Mouse (Mus musculus): ENCODE data around the gene Yju2. TPM values are rescaled to one million over a fixed set of nuclear protein-coding genes. Genes with fewer than 3 reads are reported as not detected.

The Yju2 gene
- 33.0 TPM for polyA plus RNA-seq (2017; shearing (Covaris generic))

GRCm38 (mm10) chr17:55958918-55959728 lies at the start of gene Yju2:
Yju2 (plus strand) TSS chr17:55959099.

GRCm38 (mm10) chr17:55949400-55949799 lies 9.5 kb upstream of the Yju2 start, which contains the start of gene Zfp119b:
Zfp119b (minus strand) TSS chr17:55949500.

DNA sequence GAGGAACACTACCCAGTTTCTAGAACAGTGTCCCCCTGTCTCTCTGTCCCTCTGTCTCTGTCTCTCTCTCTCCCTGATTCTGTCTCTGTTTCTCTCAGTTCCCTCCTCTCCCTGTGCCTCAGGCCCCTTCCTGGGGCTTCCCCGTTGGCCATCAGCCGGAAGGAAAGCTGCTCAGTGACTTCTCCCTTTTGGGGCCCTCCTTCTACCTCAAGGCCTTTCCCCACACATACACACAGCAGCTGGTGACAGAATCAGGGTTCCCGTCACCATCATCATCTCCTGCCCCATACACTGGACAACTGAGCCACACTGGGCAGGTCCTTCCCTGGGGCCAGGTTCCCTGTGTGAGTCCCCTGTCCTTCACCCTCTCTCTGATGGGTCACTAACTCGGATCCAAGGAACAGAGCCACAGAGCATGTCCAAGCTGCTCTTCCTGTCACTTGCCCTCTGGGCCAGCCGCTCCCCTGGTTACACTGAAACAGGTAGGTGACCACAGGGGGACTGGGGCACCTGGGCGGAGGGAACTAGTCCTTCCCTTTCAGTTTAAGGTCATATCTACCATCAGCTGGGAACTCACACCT lies 6.4 kb upstream of the Yju2 start, which contains the start of gene Ebi3:
Gene Ebi3, plus strand, starts transcription at position 194 of the 581 bp plus-strand sequence.

DNA sequence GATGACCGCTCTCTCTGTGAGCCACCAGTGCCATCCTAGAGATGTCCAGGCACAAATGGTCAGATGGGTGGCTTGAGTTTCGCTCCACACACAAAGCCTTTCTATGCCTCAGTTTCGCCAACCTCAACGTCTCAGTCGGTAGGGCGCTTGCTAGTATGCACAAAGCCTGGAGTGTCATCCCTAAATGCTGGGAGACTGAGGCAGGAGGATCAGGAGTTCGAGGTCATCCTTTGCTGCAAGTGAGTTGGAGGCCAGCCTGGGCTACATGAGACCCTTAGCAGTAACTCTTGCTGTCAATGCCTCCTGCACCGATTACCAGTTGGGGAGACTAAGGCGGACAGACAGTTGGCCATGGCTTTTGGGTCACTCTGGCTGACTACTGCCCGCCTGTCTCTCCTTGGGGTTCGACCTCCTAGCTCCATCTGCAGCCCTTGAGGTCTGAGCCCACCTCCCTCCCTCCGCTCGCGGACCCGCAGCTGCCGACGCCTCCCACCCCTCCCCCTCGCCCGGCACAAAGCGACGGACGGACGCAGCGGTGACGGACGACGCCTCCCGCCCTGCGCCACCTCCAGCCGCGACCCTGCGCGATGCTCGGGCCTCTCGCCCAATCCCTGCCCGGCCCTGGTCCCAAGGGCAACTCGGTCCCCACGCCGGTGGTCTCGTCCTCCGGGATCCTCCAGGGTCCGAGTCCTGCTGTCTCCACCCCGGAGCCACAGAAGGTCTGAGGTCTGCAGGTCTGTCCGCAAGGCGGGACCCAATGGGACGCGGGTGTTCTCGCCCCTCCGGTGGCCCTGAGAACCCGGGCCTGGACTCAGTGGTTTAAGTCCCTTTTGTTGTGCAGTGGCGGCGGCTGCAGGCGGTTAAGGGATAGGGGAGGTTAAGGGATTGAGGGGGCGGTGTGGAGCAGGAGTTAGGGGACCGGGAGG lies 11.3 kb downstream of the Yju2 start, which contains the start of gene Shd:
Gene Shd, plus strand, starts transcription at position 502 of the 926 bp plus-strand sequence.

GRCm38 (mm10) chr17:55986030-55986961 lies 27.4 kb downstream of the Yju2 start, which contains the start of gene Fsd1:
Fsd1 (plus strand) TSS chr17:55986509.

DNA sequence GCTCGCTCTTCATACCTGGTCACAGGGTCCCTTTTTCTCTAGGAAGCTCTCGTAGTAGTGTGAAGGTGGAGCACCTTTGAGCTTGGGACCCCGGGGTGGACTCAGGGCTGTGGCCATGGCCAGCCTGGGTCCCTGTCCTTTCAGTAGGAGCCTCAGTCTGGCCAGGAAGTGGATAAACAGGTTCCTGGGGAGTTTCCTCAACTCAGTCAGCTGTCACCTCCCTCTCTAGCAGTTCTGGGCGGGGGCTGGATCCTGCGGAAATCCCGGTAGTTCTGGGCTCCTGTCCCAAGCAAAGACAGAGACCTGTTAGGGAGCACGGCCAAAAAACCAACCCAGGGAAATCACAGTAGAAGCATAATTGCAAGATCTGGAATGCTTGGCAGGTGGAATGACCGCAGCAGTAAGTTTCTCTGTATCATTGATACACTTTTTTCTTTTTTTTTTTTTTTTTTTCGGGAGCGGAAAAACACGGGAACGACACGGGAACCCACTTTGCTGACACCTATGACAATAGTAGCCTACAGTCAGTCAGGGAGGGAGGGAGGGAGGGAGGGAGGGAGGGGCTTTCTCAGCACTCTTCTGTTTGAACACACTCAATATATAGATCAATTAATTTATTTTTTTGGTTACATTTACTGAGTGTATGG lies 46.6 kb downstream of the Yju2 start, which contains the start of the genes Stap2 and Mpnd:
Gene Stap2, minus strand, starts transcription at position 170 of the 647 bp plus-strand sequence.
Gene Mpnd, plus strand, starts transcription at position 297 of the 647 bp plus-strand sequence.

Other genes starting within 250 kb of the Yju2 start
- 9.9 TPM for gene Pot1b, start 246.5 kb upstream of the Yju2 start, polyA plus RNA-seq (2017; shearing (Covaris generic))
- 0.17 TPM for gene Adgre4, start 209.1 kb upstream of the Yju2 start, polyA plus RNA-seq (2017; shearing (Covaris generic))
- 13.8 TPM for gene Zfp119a, start 80.2 kb upstream of the Yju2 start, polyA plus RNA-seq (2017; shearing (Covaris generic))
- gene Zfp959, start 67.0 kb upstream of the Yju2 start, polyA plus RNA-seq (2017; shearing (Covaris generic)) = 31.9 TPM
- 5.7 TPM for gene Zfp119b, start 9.6 kb upstream of the Yju2 start, polyA plus RNA-seq (2017; shearing (Covaris generic))
- 1.8 TPM for gene Ebi3, start 6.5 kb upstream of the Yju2 start, polyA plus RNA-seq (2017; shearing (Covaris generic))
- gene Shd, start 11.4 kb downstream of the Yju2 start, polyA plus RNA-seq (2017; shearing (Covaris generic)) = 0.41 TPM
- gene Fsd1, start 27.4 kb downstream of the Yju2 start, polyA plus RNA-seq (2017; shearing (Covaris generic)) = not detected
- gene Stap2, start 46.5 kb downstream of the Yju2 start, polyA plus RNA-seq (2017; shearing (Covaris generic)) = 0.31 TPM
- 138 TPM for gene Mpnd, start 46.6 kb downstream of the Yju2 start, polyA plus RNA-seq (2017; shearing (Covaris generic))
- gene Sh3gl1, start 77.5 kb downstream of the Yju2 start, polyA plus RNA-seq (2017; shearing (Covaris generic)) = 124 TPM
- 1.5 TPM for gene Chaf1a, start 81.3 kb downstream of the Yju2 start, polyA plus RNA-seq (2017; shearing (Covaris generic))
- gene Ubxn6, start 115.9 kb downstream of the Yju2 start, polyA plus RNA-seq (2017; shearing (Covaris generic)) = 63.5 TPM
- 113 TPM for gene Hdgfl2, start 120.5 kb downstream of the Yju2 start, polyA plus RNA-seq (2017; shearing (Covaris generic))
- gene Plin4, start 150.7 kb downstream of the Yju2 start, polyA plus RNA-seq (2017; shearing (Covaris generic)) = not detected
- not detected for gene Plin5, start 158.5 kb downstream of the Yju2 start, polyA plus RNA-seq (2017; shearing (Covaris generic))
- gene Lrg1, start 162.9 kb downstream of the Yju2 start, polyA plus RNA-seq (2017; shearing (Covaris generic)) = not detected
- gene Sema6b, start 181.2 kb downstream of the Yju2 start, polyA plus RNA-seq (2017; shearing (Covaris generic)) = 0.16 TPM
- gene Tnfaip8l1, start 203.4 kb downstream of the Yju2 start, polyA plus RNA-seq (2017; shearing (Covaris generic)) = 19.0 TPM
- gene Mydgf, start 224.8 kb downstream of the Yju2 start, polyA plus RNA-seq (2017; shearing (Covaris generic)) = 49.2 TPM